Comparison of ENCODE assay signal across 11 mouse cellular contexts in the genomic region with DNA sequence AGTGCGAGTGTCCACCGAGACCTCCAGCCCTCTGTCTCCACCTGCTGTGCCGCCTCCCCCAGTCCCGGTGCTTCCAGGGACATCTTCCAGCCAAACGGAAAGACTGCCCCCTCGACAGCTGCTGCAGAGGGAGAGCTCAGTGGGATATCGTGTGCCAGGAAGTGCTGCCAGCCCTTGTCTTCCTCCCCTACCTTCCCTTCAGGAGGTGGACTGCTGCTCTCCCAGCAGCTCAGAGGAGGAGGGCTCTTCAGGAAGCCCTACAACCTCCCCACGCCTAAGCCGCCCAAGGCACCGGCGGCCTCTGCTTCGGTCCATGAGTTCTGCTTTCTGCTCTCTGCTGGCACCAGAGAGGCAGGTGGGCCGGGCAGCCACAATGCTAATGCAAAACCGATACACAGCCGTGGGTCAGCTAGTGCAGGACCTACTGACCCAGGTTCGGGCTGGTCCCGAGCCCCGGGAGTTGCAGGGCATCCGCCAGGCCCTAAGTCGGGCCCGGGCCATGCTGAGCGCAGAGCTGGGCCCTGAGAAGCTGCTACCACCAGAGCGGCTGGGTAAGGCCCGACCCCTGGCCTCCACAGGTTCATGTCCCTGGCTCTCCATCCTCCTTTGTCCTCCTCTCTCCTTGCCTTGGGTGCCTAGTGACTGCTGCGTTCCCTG. TPM values are rescaled to one million over a fixed set of nuclear protein-coding genes. Genes with fewer than 3 reads are reported as not detected.
DNase-seq lines count a peak whose midpoint lies in the region; ATAC-seq and TF ChIP-seq lines count a peak whose summit lies in the region.
"Had no signal": no experiment of that assay in that cellular context is flagged by ENCODE, and none has a peak within 500 bp of the region (broad histone marks: within the 10 kb centered on the region; RNA-seq: fewer than 3 reads in every experiment).

No protein-coding gene starts in this region.

- no peak overlapping the region for H3K4me3 ChIP-seq in heart, embryonic 16.5 days (ENCODE audit: low read length)
- H3K4me3 ChIP-seq in lung, embryonic 14.5 days (ENCODE audit: low read depth, low read length), result peak overlapping the region; percentile 4; the same call in 1 of the 2 replicates
- H3K4me3 ChIP-seq in lung, adult 2 months (replicated peaks; ENCODE audit: extremely low read depth, low read depth, low read length), result no peak overlapping the region
- peak overlapping the region; percentile 35 for H3K4me3 ChIP-seq in cerebellum, adult 2 months (replicated peaks; ENCODE audit: insufficient read depth, low read depth, low read length)
- H3K4me3 ChIP-seq: midbrain, embryonic 13.5 days had no signal

- H3K27me3 ChIP-seq in heart, embryonic 16.5 days (ENCODE audit: control insufficient read depth, insufficient read depth, low read length), result peaks cover 16% of the 10 kb centered on the region
- peaks cover 19% of the 10 kb centered on the region for H3K27me3 ChIP-seq in lung, embryonic 14.5 days (ENCODE audit: insufficient read depth, low read length)
- no peaks in the 10 kb centered on the region for H3K27me3 ChIP-seq in cerebellum, adult 2 months (ENCODE audit: control insufficient read depth, insufficient read depth, low read length)

- 0 out of 2 replicates have a peak, but pooled peaks cover 3% of the 10 kb centered on the region for H3K36me3 ChIP-seq in heart, embryonic 16.5 days (ENCODE audit: control insufficient read depth, insufficient read depth)
- H3K36me3 ChIP-seq in lung, embryonic 14.5 days (ENCODE audit: insufficient read depth), result peaks cover 22% of the 10 kb centered on the region

- 38% methylated on average over 25 of the region's 25 CpGs for WGBS in heart, embryonic 16.5 days
- WGBS in lung, embryonic 14.5 days, result 32% methylated on average over 25 of the region's 25 CpGs
- 54% methylated on average over 25 of the region's 25 CpGs for WGBS in lung, adult 2 months
- WGBS in cerebellum, adult 2 months, result 27% methylated on average over 25 of the region's 25 CpGs

- H3K27ac ChIP-seq in heart, embryonic 16.5 days (ENCODE audit: low read length), result no peak overlapping the region
- H3K27ac ChIP-seq in lung, embryonic 14.5 days (ENCODE audit: low read depth), result no peak overlapping the region
- peak overlapping the region; percentile 39 for H3K27ac ChIP-seq in cerebellum, adult 2 months (ENCODE audit: insufficient read depth, low read length)
- H3K27ac ChIP-seq: midbrain, embryonic 13.5 days had no signal

- no peaks in the 10 kb centered on the region for H3K9me3 ChIP-seq in heart, embryonic 16.5 days (replicated peaks; ENCODE audit: control insufficient read depth, low read length)
- no peaks in the 10 kb centered on the region for H3K9me3 ChIP-seq in lung, embryonic 14.5 days (ENCODE audit: low read depth, low read length)
- H3K9me3 ChIP-seq: midbrain, embryonic 13.5 days had no signal

- TF ChIP-seq CTCF in lung, embryonic 14.5 days (IDR thresholded peaks at IDR 0.05; ENCODE audit: low read depth), result no peak
- no peak for TF ChIP-seq CTCF in lung, adult 2 months (IDR thresholded peaks at IDR 0.05; ENCODE audit: insufficient read depth, low read length)
- no peak for TF ChIP-seq CTCF in cerebellum, adult 2 months (IDR thresholded peaks at IDR 0.05; ENCODE audit: borderline replicate concordance, insufficient read depth, low read depth, low read length)

- intact Hi-C loops in left cerebral cortex, postnatal 4 days (cut with DNase I), result no loop called here

- peak overlapping the region; percentile 34; the same call in 1 of the 2 replicates for H3K9ac ChIP-seq in heart, embryonic 16.5 days (ENCODE audit: low read length)
- H3K9ac ChIP-seq in lung, embryonic 14.5 days, result no peak overlapping the region
- H3K9ac ChIP-seq: midbrain, embryonic 13.5 days had no signal

- peaks cover 34% of the 10 kb centered on the region for H3K4me1 ChIP-seq in heart, embryonic 16.5 days (ENCODE audit: control insufficient read depth, insufficient read depth, low read length)
- H3K4me1 ChIP-seq in lung, embryonic 14.5 days (ENCODE audit: insufficient read depth), result 0 out of 2 replicates have a peak, but pooled peaks cover 5% of the 10 kb centered on the region
- peaks cover 3% of the 10 kb centered on the region; the same call in 1 of the 2 replicates for H3K4me1 ChIP-seq in lung, adult 2 months (ENCODE audit: control insufficient read depth, insufficient read depth, low read length)
- H3K4me1 ChIP-seq in cerebellum, adult 2 months (ENCODE audit: control insufficient read depth, insufficient read depth, low read length), result peaks cover 40% of the 10 kb centered on the region

- no peak for TF ChIP-seq POLR2A in lung, adult 2 months (IDR thresholded peaks at IDR 0.05; ENCODE audit: borderline replicate concordance, extremely low read depth, low read depth, low read length)
- TF ChIP-seq POLR2A in cerebellum, adult 2 months (IDR thresholded peaks at IDR 0.05; ENCODE audit: borderline replicate concordance, insufficient read depth, low read length), result no peak

- no peak overlapping the region; the same call in 1 of the 2 replicates for H3K4me2 ChIP-seq in heart, embryonic 16.5 days (ENCODE audit: low read depth, low read length)
- peak overlapping the region; percentile 56; the same call in 1 of the 2 replicates for H3K4me2 ChIP-seq in lung, embryonic 14.5 days
- H3K4me2 ChIP-seq: midbrain, embryonic 13.5 days had no signal

- ATAC-seq in heart, embryonic 16.5 days (replicated peaks; ENCODE audit: extremely low read depth, insufficient read depth, low FRiP score), result no peak
- no peak for ATAC-seq in lung, embryonic 14.5 days (ENCODE audit: insufficient read depth)
- ATAC-seq: midbrain, embryonic 13.5 days had no signal

- no peak for DNase-seq in heart, adult 9 months (ENCODE audit: low spot score in 2 of 2)
- DNase-seq in lung, embryonic 14.5 days, result no peak
- no peak for DNase-seq in lung, adult 2 months
- peak; percentile 56 to 62 for DNase-seq in cerebellum, adult 2 months
- DNase-seq in left cerebral cortex, postnatal 4 days, result peak; percentile 67
- no peak for DNase-seq in B cell, adult 2 months
- DNase-seq in adrenal gland, adult 2 months, result no peak
- DNase-seq: layer of hippocampus, postnatal 36 days; thymus, postnatal 25 days had no signal

RNA-seq across cellular contexts. Expression of a gene that starts 2.0 kb away (rescaled TPM):
- polyA plus RNA-seq in heart, embryonic 16.5 days (2015; fragmentation: Nextera tagmentation; extraction: Ambion mirVana), result 1.8 and 2.2 TPM in 2 replicates
- 4.0 and 5.9 TPM in 2 replicates for polyA plus RNA-seq in lung, embryonic 14.5 days (2014; fragmentation: Nextera tagmentation; extraction: Ambion mirVana)
- polyA plus RNA-seq in lung, adult 2 months (2012; rRNA removed), result 10.2 and 10.4 TPM in 2 replicates
- 2.8 and 3.7 TPM in 2 replicates for polyA plus RNA-seq in cerebellum, adult 2 months (2012; rRNA removed)
- 1 to 10 TPM; 3.9 to 7.1 TPM for total RNA-seq in left cerebral cortex, postnatal 4 days (2021)
- 1 to 10 TPM; 3.1 to 9.6 TPM for total RNA-seq in adrenal gland, adult 2 months (2021)
- 8.8 and 11.6 TPM in 2 replicates for polyA plus RNA-seq in adrenal gland, adult 2 months (2012; rRNA removed)

RNA-seq across cellular contexts. Expression of a gene that starts 11.1 kb away (rescaled TPM):
- 29.7 and 29.9 TPM in 2 replicates for polyA plus RNA-seq in heart, embryonic 16.5 days (2015; fragmentation: Nextera tagmentation; extraction: Ambion mirVana)
- polyA plus RNA-seq in lung, embryonic 14.5 days (2014; fragmentation: Nextera tagmentation; extraction: Ambion mirVana), result 43.4 and 48.0 TPM in 2 replicates
- polyA plus RNA-seq in lung, adult 2 months (2012; rRNA removed), result 36.3 and 40.4 TPM in 2 replicates
- 17.6 and 20.8 TPM in 2 replicates for polyA plus RNA-seq in cerebellum, adult 2 months (2012; rRNA removed)
- 10 to 100 TPM; 14.5 to 15.5 TPM for total RNA-seq in left cerebral cortex, postnatal 4 days (2021)
- 10 to 100 TPM; 28.5 to 28.8 TPM for total RNA-seq in adrenal gland, adult 2 months (2021)
- 30.3 and 36.2 TPM in 2 replicates for polyA plus RNA-seq in adrenal gland, adult 2 months (2012; rRNA removed)

RNA-seq across cellular contexts. Expression of a gene that starts 13.6 kb away (rescaled TPM):
- 2.6 and 2.7 TPM in 2 replicates for polyA plus RNA-seq in heart, embryonic 16.5 days (2015; fragmentation: Nextera tagmentation; extraction: Ambion mirVana)
- 1.3 and 1.8 TPM in 2 replicates for polyA plus RNA-seq in lung, embryonic 14.5 days (2014; fragmentation: Nextera tagmentation; extraction: Ambion mirVana)
- polyA plus RNA-seq in lung, adult 2 months (2012; rRNA removed), result 0.58 and 0.78 TPM in 2 replicates
- 5.0 and 5.7 TPM in 2 replicates for polyA plus RNA-seq in cerebellum, adult 2 months (2012; rRNA removed)
- total RNA-seq in left cerebral cortex, postnatal 4 days (2021), result 1 to 10 TPM; 5.3 to 5.5 TPM
- 1 to 10 TPM; 1.6 to 2.6 TPM for total RNA-seq in adrenal gland, adult 2 months (2021)
- polyA plus RNA-seq in adrenal gland, adult 2 months (2012; rRNA removed), result 0.55 and 0.89 TPM in 2 replicates

RNA-seq across cellular contexts. Expression of a gene that starts 13.7 kb away (rescaled TPM):
- 43.4 and 43.5 TPM in 2 replicates for polyA plus RNA-seq in heart, embryonic 16.5 days (2015; fragmentation: Nextera tagmentation; extraction: Ambion mirVana)
- polyA plus RNA-seq in lung, embryonic 14.5 days (2014; fragmentation: Nextera tagmentation; extraction: Ambion mirVana), result 45.8 and 47.9 TPM in 2 replicates
- 38.0 and 38.7 TPM in 2 replicates for polyA plus RNA-seq in lung, adult 2 months (2012; rRNA removed)
- polyA plus RNA-seq in cerebellum, adult 2 months (2012; rRNA removed), result 104 and 108 TPM in 2 replicates
- 10 to 100 TPM; 64.1 to 76.4 TPM for total RNA-seq in left cerebral cortex, postnatal 4 days (2021)
- 10 to 100 TPM; 27.8 to 44.9 TPM for total RNA-seq in adrenal gland, adult 2 months (2021)
- polyA plus RNA-seq in adrenal gland, adult 2 months (2012; rRNA removed), result 49.9 and 51.8 TPM in 2 replicates

RNA-seq across cellular contexts. Expression of a gene that starts 15.6 kb away (rescaled TPM):
- polyA plus RNA-seq in heart, embryonic 16.5 days (2015; fragmentation: Nextera tagmentation; extraction: Ambion mirVana), result 21.1 and 23.4 TPM in 2 replicates
- polyA plus RNA-seq in lung, embryonic 14.5 days (2014; fragmentation: Nextera tagmentation; extraction: Ambion mirVana), result 105 and 110 TPM in 2 replicates
- 20.9 and 22.6 TPM in 2 replicates for polyA plus RNA-seq in lung, adult 2 months (2012; rRNA removed)
- polyA plus RNA-seq in cerebellum, adult 2 months (2012; rRNA removed), result 4.5 and 4.9 TPM in 2 replicates
- total RNA-seq in left cerebral cortex, postnatal 4 days (2021), result 10 to 100 TPM; 14.2 TPM
- total RNA-seq in adrenal gland, adult 2 months (2021), result 10 to 100 TPM; 10.4 to 19.8 TPM
- 23.4 and 24.1 TPM in 2 replicates for polyA plus RNA-seq in adrenal gland, adult 2 months (2012; rRNA removed)

Comparison
In these comparisons a context has a peak if more than half of its experiments do, and no peak if none do; other contexts are left out.
1. H3K4me3 ChIP-seq: peak in lung, embryonic 14.5 days (single experiment) and cerebellum, adult 2 months (single experiment); none in heart, embryonic 16.5 days (single experiment) and lung, adult 2 months (single experiment).
2. DNase-seq: peak in cerebellum, adult 2 months (2 of 2) and left cerebral cortex, postnatal 4 days (single experiment); none in heart, adult 9 months (0 of 2), lung, embryonic 14.5 days (single experiment), lung, adult 2 months (single experiment), B cell, adult 2 months (0 of 2) and adrenal gland, adult 2 months (single experiment).